Mouse (Mus musculus) CH12.LX (cell line): Measurements from ENCODE around the gene Nkg7. TPM values are rescaled to one million over a fixed set of nuclear protein-coding genes. Genes with fewer than 3 reads are reported as not detected.

Experiments used
- DNase-seq: peaks from one replicate; pipeline ENCODE4 v3.0.0-alpha.2; 2013; ENCODE audit errors: extremely low read depth
- H3K27ac ChIP-seq: 2 replicates; pipeline ENCODE4 v1.5.1; 2012; ENCODE audit warnings: low read depth, mild to moderate bottlenecking, control low read depth, moderate library complexity; ENCODE audit not compliant: insufficient read depth
- H3K27me3 ChIP-seq: replicated peaks from 2 replicates; pipeline ENCODE3; 2012; ENCODE audit warnings: inconsistent platforms
- H3K36me3 ChIP-seq, 2 experiments: replicated peaks in 1 of 2; 2 replicates each; pipeline versions ENCODE3 to v1.6.1; 2012; ENCODE audit warnings: inconsistent platforms in 1 of 2, low read length in 1 of 2, mild to moderate bottlenecking in 1 of 2, mixed read lengths in 1 of 2, moderate library complexity in 1 of 2; ENCODE audit not compliant: control insufficient read depth in 1 of 2, insufficient read depth in 1 of 2
- H3K4me1 ChIP-seq, 2 experiments: 2 replicates each; pipeline ENCODE4 v1.6.1; 2012; ENCODE audit warnings: inconsistent platforms in 1 of 2, moderate library complexity in 1 of 2; ENCODE audit not compliant: insufficient read depth in 2 of 2, control insufficient read depth in 1 of 2
- H3K4me2 ChIP-seq: 2 replicates; pipeline ENCODE4 v1.6.1; 2012; ENCODE audit warnings: low read depth, mild to moderate bottlenecking, control low read depth; ENCODE audit not compliant: poor library complexity, insufficient read depth, severe bottlenecking
- H3K4me3 ChIP-seq, 3 experiments: fragments of 150-350 bp in 1 of 3; sonication (generic) in 1 of 3; replicated peaks in 1 of 3; 2 replicates each; pipeline versions ENCODE3 to v1.5.1; 2011 to 2012; ENCODE audit warnings: low read depth in 2 of 3, low read length in 2 of 3, mild to moderate bottlenecking in 2 of 3, moderate library complexity in 2 of 3, control low read depth in 1 of 3, improper control_type of control experiment in 1 of 3, inconsistent platforms in 1 of 3, mixed read lengths in 1 of 3; ENCODE audit not compliant: poor library complexity in 1 of 3
- H3K79me2 ChIP-seq: replicated peaks from 2 replicates; pipeline ENCODE4 v1.6.1; 2012; ENCODE audit warnings: mild to moderate bottlenecking, moderate library complexity; ENCODE audit not compliant: control insufficient read depth, poor library complexity, insufficient read depth, severe bottlenecking; ENCODE audit errors: extremely low read depth
- H3K9ac ChIP-seq: 2 replicates; pipeline ENCODE4 v1.6.1; 2012; ENCODE audit warnings: low read depth, mild to moderate bottlenecking, control low read depth, moderate library complexity; ENCODE audit not compliant: insufficient read depth
- H3K9me3 ChIP-seq: replicated peaks from 2 replicates; pipeline ENCODE3; 2012; ENCODE audit warnings: low read length, inconsistent platforms, mixed read lengths
- CHD2 ChIP-seq: IDR thresholded peaks from 2 replicates; pipeline ENCODE4 v1.6.1; 2011; ENCODE audit warnings: low read length, improper control_type of control experiment
- E2F4 ChIP-seq: IDR thresholded peaks from 2 replicates; pipeline ENCODE4 v1.6.1; 2011; ENCODE audit warnings: low read depth, low read length, improper control_type of control experiment; ENCODE audit not compliant: insufficient replicate concordance
- ELF1 ChIP-seq: IDR thresholded peaks from 2 replicates; pipeline ENCODE4 v1.6.1; 2014; ENCODE audit warnings: low read depth, mild to moderate bottlenecking, inconsistent platforms, low read length, improper control_type of control experiment
- EP300 ChIP-seq: IDR thresholded peaks from 2 replicates; pipeline ENCODE4 v1.6.1; 2011; ENCODE audit warnings: low read length, improper control_type of control experiment
- ETS1 ChIP-seq: conservative IDR thresholded peaks from 2 replicates; pipeline ENCODE4 v1.6.1; 2012; ENCODE audit warnings: low read depth, mild to moderate bottlenecking, inconsistent platforms, low read length, improper control_type of control experiment, moderate library complexity
- HCFC1 ChIP-seq: IDR thresholded peaks from 2 replicates; pipeline ENCODE4 v1.6.1; 2012; ENCODE audit warnings: low read depth, mild to moderate bottlenecking, inconsistent platforms, low read length, improper control_type of control experiment
- IRF4 ChIP-seq: IDR thresholded peaks from 2 replicates; pipeline ENCODE4 v1.6.1; 2014; ENCODE audit warnings: low read depth, mild to moderate bottlenecking, inconsistent platforms, low read length, improper control_type of control experiment
- JUND ChIP-seq: conservative IDR thresholded peaks from 2 replicates; pipeline ENCODE4 v1.6.1; 2011; ENCODE audit warnings: low read depth, low read length, improper control_type of control experiment
- MAFK ChIP-seq: IDR thresholded peaks from 2 replicates; pipeline ENCODE4 v1.6.1; 2011; ENCODE audit warnings: low read length, improper control_type of control experiment; ENCODE audit not compliant: insufficient replicate concordance
- MXI1 ChIP-seq: IDR thresholded peaks from 2 replicates; pipeline ENCODE4 v1.6.1; 2011; ENCODE audit warnings: mild to moderate bottlenecking, low read depth, low read length, improper control_type of control experiment
- NELFE ChIP-seq: IDR thresholded peaks from 2 replicates; pipeline ENCODE4 v1.6.1; 2011; ENCODE audit warnings: low read depth, low read length, improper control_type of control experiment
- NRF1 ChIP-seq: IDR thresholded peaks from 2 replicates; pipeline ENCODE4 v1.6.1; 2014; ENCODE audit warnings: low read depth, mild to moderate bottlenecking, inconsistent platforms, low read length, improper control_type of control experiment, moderate library complexity
- PAX5 ChIP-seq: IDR thresholded peaks from 2 replicates; pipeline ENCODE4 v1.6.1; 2012; ENCODE audit warnings: low read length, inconsistent platforms, mixed read lengths
- POLR2A ChIP-seq: IDR thresholded peaks from 2 replicates; pipeline ENCODE4 v1.6.1; 2011; ENCODE audit warnings: low read depth, mild to moderate bottlenecking, improper control_type of control experiment, low read length
- POLR2AphosphoS2 ChIP-seq: IDR thresholded peaks from 2 replicates; pipeline ENCODE4 v1.6.1; 2011; ENCODE audit warnings: low read depth, low read length, improper control_type of control experiment
- RAD21 ChIP-seq: IDR thresholded peaks from 2 replicates; pipeline ENCODE4 v1.6.1; 2011; ENCODE audit warnings: low read depth, mild to moderate bottlenecking, low read length, improper control_type of control experiment, moderate library complexity
- SMC3 ChIP-seq: IDR thresholded peaks from 2 replicates; pipeline ENCODE4 v1.6.1; 2011; ENCODE audit warnings: low read depth, low read length, improper control_type of control experiment
- TBP ChIP-seq: conservative IDR thresholded peaks from 2 replicates; pipeline ENCODE4 v1.6.1; 2011; ENCODE audit warnings: low read depth, low read length, improper control_type of control experiment
- TCF12 ChIP-seq: IDR thresholded peaks from 2 replicates; pipeline ENCODE4 v1.6.1; 2014; ENCODE audit warnings: low read depth, mild to moderate bottlenecking, inconsistent platforms, low read length, improper control_type of control experiment
- USF2 ChIP-seq: conservative IDR thresholded peaks from 2 replicates; pipeline ENCODE4 v1.6.1; 2011; ENCODE audit warnings: low read depth, low read length, improper control_type of control experiment
- ZC3H11A ChIP-seq: IDR thresholded peaks from 2 replicates; pipeline ENCODE4 v1.6.1; 2012; ENCODE audit warnings: low read depth, mild to moderate bottlenecking, inconsistent platforms, low read length, improper control_type of control experiment
- ZKSCAN1 ChIP-seq: IDR thresholded peaks from 2 replicates; pipeline ENCODE4 v1.6.1; 2012; ENCODE audit warnings: low read depth, inconsistent platforms, low read length, improper control_type of control experiment, borderline replicate concordance
- ZMIZ1 ChIP-seq: IDR thresholded peaks from 2 replicates; pipeline ENCODE4 v1.6.1; 2012; ENCODE audit warnings: low read depth, mild to moderate bottlenecking, inconsistent platforms, low read length, improper control_type of control experiment
- ZNF384 ChIP-seq: IDR thresholded peaks from 2 replicates; pipeline ENCODE4 v1.6.1; 2012; ENCODE audit warnings: low read depth, low read length, improper control_type of control experiment, inconsistent platforms
- dilution Hi-C: fragments of 300-500 bp; cut with MboI; formaldehyde crosslinking; loops from 2 replicates; pipeline ENCODE4 v1.14.3; 2020; ENCODE audit warnings: low sequenced_read_pairs; ENCODE audit not compliant: extremely low pct_unique_long_range_greater_than_20kb, extremely low pct_ligation_motif_present
- in situ Hi-C: fragments of 300-500 bp; cut with MboI; formaldehyde crosslinking; loops from 3 replicates; pipeline ENCODE4 v1.14.3; 2019; ENCODE audit warnings: low sequenced_read_pairs, low pct_ligation_motif_present, low pct_unique_long_range_greater_than_20kb, mixed read lengths
- polyA plus RNA-seq: library from polyadenylated mRNA; unstranded; fragments of >175 nt; gene quantifications from 2 replicates; pipeline ENCODE4 v1.2.1, GENCODE M21; 2012; ENCODE audit warnings: low read depth; ENCODE audit not compliant: insufficient read length
- total RNA-seq, 2 experiments: library from RNA; depleted of rRNA; stranded (reverse); fragments of 300-350 nt in 1 of 2; fragments of >200 nt in 1 of 2; gene quantifications; 2 replicates each; pipeline ENCODE4 v1.2.3; 2012 to 2014

Nkg7 gene
- total and polyA plus RNA-seq, 3 experiments = not detected

DNA sequence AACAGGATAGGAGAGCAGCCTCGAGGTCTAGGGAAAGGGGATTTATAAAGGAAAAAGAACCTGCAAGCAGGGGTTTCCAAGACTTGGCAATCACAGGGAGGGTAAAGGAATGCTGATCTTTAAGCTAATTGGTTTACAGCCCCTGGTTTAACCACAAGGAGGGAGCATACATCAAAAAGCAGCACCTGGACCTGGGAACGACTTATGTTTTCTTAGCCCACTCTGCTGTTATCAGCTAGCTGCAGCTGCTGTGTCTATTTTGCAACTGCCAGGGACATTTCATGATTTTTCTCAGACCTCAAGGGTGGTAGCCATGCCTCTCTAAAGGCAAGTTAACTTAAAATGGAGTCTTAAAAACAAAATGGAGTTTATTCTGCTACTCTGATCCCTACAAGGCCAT, 34.2 kb upstream of the Nkg7 start:
- H3K36me3 ChIP-seq = no peaks in the 10 kb centered on the region
- H3K27me3 ChIP-seq = no peaks in the 10 kb centered on the region
- TF ChIP-seq SMC3 = no peak
- TF ChIP-seq ELF1 = no peak
- TF ChIP-seq POLR2A = no peak
- dilution Hi-C loops = no loop called here
- H3K9me3 ChIP-seq = peaks cover 2% of the 10 kb centered on the region
- no peak overlapping the region for H3K4me3 ChIP-seq
- peaks cover 7 to 20% of the 10 kb centered on the region in 2 experiments; a peak in 3 of 4 replicates for H3K4me1 ChIP-seq
- no peak overlapping the region for H3K4me2 ChIP-seq
- in situ Hi-C loops = loop anchor here (25.0 kb wide), 1 partner anchor 1385 kb away; no protein-coding TSS in a partner anchor
- H3K9ac ChIP-seq = no peak overlapping the region
- DNase-seq = no peak
- H3K79me2 ChIP-seq = no peaks in the 10 kb centered on the region
- no peak overlapping the region for H3K27ac ChIP-seq

DNA sequence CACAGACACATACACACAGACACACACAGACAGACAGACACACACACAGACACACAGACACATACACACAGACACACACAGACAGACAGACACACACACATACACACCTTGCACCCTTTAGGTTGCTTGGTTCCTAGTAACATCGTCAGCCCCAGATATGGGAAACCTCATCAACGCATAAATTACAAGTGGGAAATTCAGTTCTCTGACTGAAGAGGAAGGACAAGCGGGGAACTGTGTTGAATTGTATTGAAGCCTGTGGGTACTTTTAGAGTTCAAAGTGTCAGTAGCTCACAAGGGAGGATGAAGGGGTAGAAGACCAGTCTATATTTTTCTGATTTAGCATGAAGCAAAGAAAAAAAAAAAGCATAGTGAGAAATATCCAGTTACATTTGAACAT, 29.3 kb upstream of the Nkg7 start:
- dilution Hi-C loops (no loop called here), in situ Hi-C loops (loop anchor here (25.0 kb wide), 1 partner anchor 1380 kb away; no protein-coding TSS in a partner anchor)
- H3K9me3 ChIP-seq = no peaks in the 10 kb centered on the region
- H3K4me2 ChIP-seq = no peak overlapping the region
- TF ChIP-seq ZKSCAN1 (no peak), TBP (peak; percentile 37; the same call in 1 of the 2 replicates), ETS1 (no peak), RAD21 (no peak), HCFC1 (no peak), USF2 (no peak), MAFK (no peak), CHD2 (no peak), SMC3 (no peak)
- peaks cover 16 to 30% of the 10 kb centered on the region in 2 experiments for H3K36me3 ChIP-seq
- no peaks in the 10 kb centered on the region for H3K27me3 ChIP-seq
- H3K79me2 ChIP-seq = peaks cover 10% of the 10 kb centered on the region; the same call in 1 of the 2 replicates
- no peak overlapping the region for H3K9ac ChIP-seq
- DNase-seq = peak; percentile 79
- no peak overlapping the region; the same call in 1 of the 2 replicates for H3K27ac ChIP-seq
- peaks cover 14 to 38% of the 10 kb centered on the region in 2 experiments for H3K4me1 ChIP-seq
- peak overlapping the region in 2 of 3 experiments; percentile 67 to 69 for H3K4me3 ChIP-seq

DNA sequence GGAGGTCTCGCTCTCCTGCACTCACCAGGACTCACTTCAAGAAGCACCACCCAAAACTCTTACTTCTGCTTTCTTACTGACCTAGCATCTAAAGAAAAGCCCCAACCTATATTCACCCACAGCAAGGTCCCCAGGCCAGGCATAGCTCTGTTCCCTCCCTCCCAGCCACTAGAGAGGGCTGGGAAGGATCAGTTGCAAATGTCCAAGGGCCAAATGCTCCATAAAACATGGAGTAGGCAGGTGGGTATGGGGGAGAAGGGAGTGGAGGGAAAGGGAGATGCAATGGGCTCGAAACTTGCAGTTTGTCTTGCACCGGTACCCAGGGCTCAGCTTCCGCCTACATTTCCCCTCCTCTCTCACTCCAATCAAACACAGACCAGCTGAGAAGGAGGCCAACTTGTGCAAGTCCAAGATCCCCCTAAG, 28.7 kb upstream of the Nkg7 start, which contains the start of gene Siglecg:
Gene Siglecg (plus strand): TSS at position 74 of the 423 bp plus-strand sequence.
- Histone ChIP-seq H3K27me3 (no peaks in the 10 kb centered on the region), H3K9me3 (no peaks in the 10 kb centered on the region), H3K4me2 (peak within 1 kb of the TSS; percentile 81), H3K4me3 (peak within 1 kb of the TSS; percentile 67 to 72 (median 69)), H3K79me2 (peaks cover 10% of the 10 kb centered on the region; the same call in 1 of the 2 replicates), H3K27ac (peak within 1 kb of the TSS; percentile 87), H3K4me1 (peaks cover 14 to 38% of the 10 kb centered on the region in 2 experiments), H3K36me3 (peaks cover 20 to 35% of the 10 kb centered on the region in 2 experiments), H3K9ac (peak within 1 kb of the TSS; percentile 88)
- DNase-seq = peak; percentile 75
- dilution Hi-C loops (no loop called here), in situ Hi-C loops (loop anchor here (25.0 kb wide), 1 partner anchor 1379 kb away; no protein-coding TSS in a partner anchor)
- TF ChIP-seq POLR2AphosphoS2 = no peak
- TF ChIP-seq NRF1 = no peak
- TF ChIP-seq PAX5 = no peak
- peak; percentile 18; the same call in 1 of the 2 replicates for TF ChIP-seq TCF12
- no peak for TF ChIP-seq JUND
- peak; percentile 25; the same call in 1 of the 2 replicates for TF ChIP-seq ZMIZ1
- TF ChIP-seq TBP = 0 out of 2 replicates have a peak, but pooled peaks have one; percentile 26
- TF ChIP-seq CHD2 = no peak
- peak; percentile 31; the same call in 1 of the 2 replicates for TF ChIP-seq HCFC1
- TF ChIP-seq E2F4 = no peak
- no peak for TF ChIP-seq ZC3H11A
- peak; percentile 36; the same call in 1 of the 2 replicates for TF ChIP-seq ETS1
- TF ChIP-seq MXI1 = no peak; the same call in 1 of the 2 replicates
- TF ChIP-seq IRF4 = peak; percentile 46
- peak; percentile 68 for TF ChIP-seq EP300
- TF ChIP-seq ELF1 = peak; percentile 51; the same call in 1 of the 2 replicates
- peak; percentile 75 for TF ChIP-seq POLR2A
- no peak for TF ChIP-seq ZNF384
- peak; percentile 54; the same call in 1 of the 2 replicates for TF ChIP-seq NELFE
- no peak for TF ChIP-seq ZKSCAN1
